Mouse (Mus musculus) intestine, embryonic 15.5 days (tissue): ENCODE data around the gene Crcp. TPM values are rescaled to one million over a fixed set of nuclear protein-coding genes. Genes with fewer than 3 reads are reported as not detected.

Experiments
- ATAC-seq: fragments of 200-750 bp; cut with Nextera tagmentation; 2 replicates; pipeline ENCODE4 v1.8.0; 2017; ENCODE audit warnings: moderate TSS enrichment, moderate library complexity
- H3K27ac ChIP-seq: fragments of 300-500 bp; sonication (generic); 2 replicates; pipeline ENCODE4 v1.5.1; 2015; ENCODE audit warnings: mild to moderate bottlenecking, inconsistent platforms
- H3K27me3 ChIP-seq: fragments of 300-500 bp; sonication (generic); replicated peaks from 2 replicates; pipeline ENCODE4 v1.6.1; 2015; ENCODE audit warnings: inconsistent platforms
- H3K36me3 ChIP-seq: fragments of 300-500 bp; sonication (generic); 2 replicates; pipeline ENCODE4 v1.6.1; 2015; ENCODE audit warnings: inconsistent platforms
- H3K4me1 ChIP-seq: fragments of 300-500 bp; sonication (generic); replicated peaks from 2 replicates; pipeline ENCODE4 v1.6.1; 2015; ENCODE audit warnings: inconsistent platforms
- H3K4me2 ChIP-seq: fragments of 300-500 bp; sonication (generic); replicated peaks from 2 replicates; pipeline ENCODE4 v1.6.1; 2015; ENCODE audit warnings: mild to moderate bottlenecking, inconsistent platforms
- H3K4me3 ChIP-seq: fragments of 300-500 bp; sonication (generic); replicated peaks from 2 replicates; pipeline ENCODE4 v1.5.1; 2015; ENCODE audit warnings: inconsistent platforms
- H3K9ac ChIP-seq: fragments of 300-500 bp; sonication (generic); 2 replicates; pipeline ENCODE4 v1.6.1; 2015; ENCODE audit warnings: inconsistent platforms
- H3K9me3 ChIP-seq: fragments of 300-500 bp; sonication (generic); 2 replicates; pipeline ENCODE4 v1.6.1; 2016; ENCODE audit warnings: inconsistent platforms
- WGBS: fragments of 180-500 bp; shearing (Covaris S2); methylation state at CpG from one replicate; pipeline ENCODE4 v1.1.7; 2015; 5-methylcytosine and 5-hydroxymethylcytosine counted together
- polyA plus RNA-seq: library from polyadenylated mRNA; unstranded; fragments of >200 nt; fragmentation: Nextera tagmentation; extraction: Ambion mirVana; gene quantifications from 2 replicates; pipeline ENCODE4 v1.2.1, GENCODE M21; 2015

Gene Crcp
- polyA plus RNA-seq, 1 experiment from 2014 or later: 34.1 TPM

- Histone ChIP-seq H3K4me1 (no peaks in the 10 kb centered on the region), H3K36me3 (no peaks in the 10 kb centered on the region), H3K27me3 (no peaks in the 10 kb centered on the region), H3K9ac (no peak overlapping the region), H3K9me3 (no peaks in the 10 kb centered on the region), H3K27ac (no peak overlapping the region), H3K4me2 (no peak overlapping the region), H3K4me3 (no peak overlapping the region)
- no peak for ATAC-seq
- 92% methylated on average over 1 of the region's 1 CpGs for WGBS
Observed at GRCm38 (mm10) chr5:130065579-130065978, 36.5 kb downstream of the Crcp start.

- H3K4me2 ChIP-seq: no peak overlapping the region
- H3K9ac ChIP-seq: no peak overlapping the region
- H3K27ac ChIP-seq: no peak overlapping the region
- WGBS: 58% methylated on average over 3 of the region's 3 CpGs
- no peaks in the 10 kb centered on the region for H3K9me3 ChIP-seq
- no peak overlapping the region for H3K4me3 ChIP-seq
- H3K36me3 ChIP-seq: no peaks in the 10 kb centered on the region
- no peaks in the 10 kb centered on the region for H3K4me1 ChIP-seq
- no peak for ATAC-seq
- no peaks in the 10 kb centered on the region for H3K27me3 ChIP-seq
Observed at GRCm38 (mm10) chr5:130067841-130068264, 38.8 kb downstream of the Crcp start.

GRCm38 (mm10) chr5:130073026-130073425 lies 43.9 kb downstream of the Crcp start, which contains the start of gene Tpst1:
Gene Tpst1 (plus strand): TSS chr5:130073326.
- H3K27ac ChIP-seq: no peak within 1 kb of the TSS
- no peak within 1 kb of the TSS for H3K4me2 ChIP-seq
- 85% methylated on average over 6 of the region's 6 CpGs for WGBS
- H3K4me1 ChIP-seq: 0 out of 2 replicates have a peak, but pooled peaks cover 4% of the 10 kb centered on the region
- no peaks in the 10 kb centered on the region for H3K27me3 ChIP-seq
- no peaks in the 10 kb centered on the region for H3K36me3 ChIP-seq
- H3K9me3 ChIP-seq: no peaks in the 10 kb centered on the region
- no peak for ATAC-seq
- H3K4me3 ChIP-seq: no peak within 1 kb of the TSS
- H3K9ac ChIP-seq: no peak within 1 kb of the TSS

- Histone ChIP-seq H3K4me3 (no peak overlapping the region), H3K36me3 (no peaks in the 10 kb centered on the region), H3K27ac (no peak overlapping the region), H3K4me1 (peaks cover 8% of the 10 kb centered on the region; the same call in 1 of the 2 replicates), H3K9me3 (no peaks in the 10 kb centered on the region), H3K27me3 (no peaks in the 10 kb centered on the region), H3K4me2 (no peak overlapping the region), H3K9ac (no peak overlapping the region)
- 47% methylated on average over 6 of the region's 6 CpGs for WGBS
- no peak for ATAC-seq
Observed at GRCm38 (mm10) chr5:130074491-130074890, 45.4 kb downstream of the Crcp start.

GRCm38 (mm10) chr5:130076396-130076795 lies 47.3 kb downstream of the Crcp start:
- WGBS: 68% methylated on average over 6 of the region's 6 CpGs
- H3K4me3 ChIP-seq: no peak overlapping the region
- ATAC-seq: no peak
- no peak overlapping the region for H3K27ac ChIP-seq
- H3K27me3 ChIP-seq: no peaks in the 10 kb centered on the region
- H3K9me3 ChIP-seq: no peaks in the 10 kb centered on the region
- peaks cover 11% of the 10 kb centered on the region for H3K4me1 ChIP-seq
- H3K4me2 ChIP-seq: no peak overlapping the region
- no peaks in the 10 kb centered on the region for H3K36me3 ChIP-seq
- no peak overlapping the region for H3K9ac ChIP-seq

- Histone ChIP-seq H3K4me2 (no peak overlapping the region), H3K27ac (no peak overlapping the region), H3K36me3 (no peaks in the 10 kb centered on the region), H3K9ac (no peak overlapping the region), H3K27me3 (no peaks in the 10 kb centered on the region), H3K4me1 (peaks cover 11% of the 10 kb centered on the region), H3K9me3 (no peaks in the 10 kb centered on the region), H3K4me3 (no peak overlapping the region)
- WGBS: 60% methylated on average over 9 of the region's 9 CpGs
- no peak for ATAC-seq
Observed at GRCm38 (mm10) chr5:130078096-130078833, 49.2 kb downstream of the Crcp start.

GRCm38 (mm10) chr5:130078834-130079156 lies 49.7 kb downstream of the Crcp start:
- ATAC-seq: peak; percentile 19
- Histone ChIP-seq H3K9ac (peak overlapping the region; percentile 84), H3K9me3 (no peaks in the 10 kb centered on the region)

GRCm38 (mm10) chr5:130079202-130080050 lies 50.3 kb downstream of the Crcp start:
- no peaks in the 10 kb centered on the region for H3K27me3 ChIP-seq
- H3K4me3 ChIP-seq: peak overlapping the region; percentile 84
- 1% methylated on average over 82 of the region's 86 CpGs for WGBS

More at GRCm38 (mm10) chr5:130078834-130079156, 49.7 kb downstream of the Crcp start:
- peak overlapping the region; percentile 77 for H3K27ac ChIP-seq
- peak overlapping the region; percentile 84 for H3K4me3 ChIP-seq
- H3K27me3 ChIP-seq: no peaks in the 10 kb centered on the region
- H3K36me3 ChIP-seq: no peaks in the 10 kb centered on the region
- 46% methylated on average over 6 of the region's 6 CpGs for WGBS
- peaks cover 11% of the 10 kb centered on the region for H3K4me1 ChIP-seq
- H3K4me2 ChIP-seq: peak overlapping the region; percentile 91

GRCm38 (mm10) chr5:130080051-130080681 lies 51.1 kb downstream of the Crcp start:
- H3K36me3 ChIP-seq: no peaks in the 10 kb centered on the region
- peak overlapping the region; percentile 84; the same call in 1 of the 2 replicates for H3K9ac ChIP-seq
- no peak for ATAC-seq
- H3K27ac ChIP-seq: no peak overlapping the region
- no peaks in the 10 kb centered on the region for H3K27me3 ChIP-seq
- H3K9me3 ChIP-seq: no peaks in the 10 kb centered on the region
- peaks cover 7% of the 10 kb centered on the region for H3K4me1 ChIP-seq
- 80% methylated on average over 16 of the region's 16 CpGs for WGBS
- H3K4me2 ChIP-seq: peak overlapping the region; percentile 91
- H3K4me3 ChIP-seq: peak overlapping the region; percentile 84

More at GRCm38 (mm10) chr5:130079202-130080050, 50.3 kb downstream of the Crcp start:
- peak overlapping the region; percentile 77 for H3K27ac ChIP-seq
- H3K9ac ChIP-seq: peak overlapping the region; percentile 84
- no peaks in the 10 kb centered on the region for H3K36me3 ChIP-seq
- peaks cover 10% of the 10 kb centered on the region for H3K4me1 ChIP-seq
- peak; percentile 99 for ATAC-seq
- H3K4me2 ChIP-seq: peak overlapping the region; percentile 91
- no peaks in the 10 kb centered on the region for H3K9me3 ChIP-seq

- Histone ChIP-seq H3K27me3 (no peaks in the 10 kb centered on the region), H3K9ac (no peak overlapping the region), H3K36me3 (no peaks in the 10 kb centered on the region; the same call in 1 of the 2 replicates), H3K9me3 (no peaks in the 10 kb centered on the region), H3K4me2 (no peak overlapping the region), H3K27ac (no peak overlapping the region), H3K4me1 (peaks cover 7% of the 10 kb centered on the region), H3K4me3 (no peak overlapping the region)
- WGBS: 95% methylated on average over 8 of the region's 8 CpGs
- no peak for ATAC-seq
Observed at GRCm38 (mm10) chr5:130081181-130081881, 52.2 kb downstream of the Crcp start.

GRCm38 (mm10) chr5:130082431-130082830 lies 53.3 kb downstream of the Crcp start:
- H3K36me3 ChIP-seq: no peaks in the 10 kb centered on the region; the same call in 1 of the 2 replicates
- no peak for ATAC-seq
- H3K27me3 ChIP-seq: no peaks in the 10 kb centered on the region
- no peak overlapping the region for H3K4me3 ChIP-seq
- H3K9ac ChIP-seq: no peak overlapping the region
- H3K4me1 ChIP-seq: peaks cover 7% of the 10 kb centered on the region
- H3K9me3 ChIP-seq: no peaks in the 10 kb centered on the region
- no peak overlapping the region for H3K27ac ChIP-seq
- 79% methylated on average over 4 of the region's 4 CpGs for WGBS
- no peak overlapping the region for H3K4me2 ChIP-seq
